Mouse (Mus musculus): ENCODE data around the gene Zfp111. TPM values are rescaled to one million over a fixed set of nuclear protein-coding genes. Genes with fewer than 3 reads are reported as not detected.

Gene Zfp111
- polyA plus RNA-seq, 1 experiment = 14.0 TPM

DNA sequence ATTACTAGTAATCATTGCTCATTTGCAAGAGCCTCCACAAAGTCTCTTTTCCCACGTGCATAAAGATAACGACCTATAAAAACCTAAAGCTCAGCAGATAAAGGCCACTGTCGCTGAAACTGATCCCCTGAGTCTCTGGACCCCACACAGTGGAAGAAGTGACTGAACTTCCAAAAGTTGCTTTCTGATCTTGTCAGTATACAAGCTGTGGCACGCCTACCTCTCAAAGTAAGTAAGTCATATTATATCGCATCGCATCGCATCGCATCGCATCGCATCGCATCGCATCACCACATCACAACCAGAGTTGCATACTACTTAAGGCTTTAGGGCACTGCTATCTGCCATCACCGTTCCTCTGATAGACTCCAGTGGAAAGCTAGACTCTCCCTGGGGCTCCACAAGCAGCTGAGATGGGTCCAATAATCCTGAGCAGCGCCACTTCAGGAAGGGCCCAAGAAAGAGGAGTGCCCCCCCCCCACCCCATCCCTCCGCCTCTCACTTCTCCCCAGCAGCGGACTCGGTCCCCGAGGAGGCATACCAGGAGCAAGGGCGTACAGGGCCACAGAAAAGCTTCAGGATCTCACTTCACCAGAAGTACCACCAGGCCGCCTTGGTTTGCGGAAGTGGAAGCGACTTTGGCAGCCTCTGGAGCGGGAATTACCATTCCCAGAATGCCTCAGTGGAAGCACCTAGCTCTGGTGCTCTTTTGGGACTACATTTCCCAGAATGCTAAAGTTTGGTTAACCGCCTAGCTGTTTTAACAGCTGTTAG is 3.6 kb downstream of the Zfp111 start:
- Histone ChIP-seq H3K4me3 (ENCODE audit: insufficient read depth, low read length) (peak overlapping the region; percentile 63), H3K4me1 (ENCODE audit: control insufficient read depth, insufficient read depth, low read length) (no peaks in the 10 kb centered on the region), H3K27ac (ENCODE audit: insufficient read depth, low read length) (no peak overlapping the region)
- TF ChIP-seq CTCF (IDR thresholded peaks at IDR 0.05; ENCODE audit: borderline replicate concordance, insufficient read depth, low read length) (no peak), POLR2A (IDR thresholded peaks at IDR 0.05; ENCODE audit: low read depth, low read length) (peak; percentile 78)

DNA sequence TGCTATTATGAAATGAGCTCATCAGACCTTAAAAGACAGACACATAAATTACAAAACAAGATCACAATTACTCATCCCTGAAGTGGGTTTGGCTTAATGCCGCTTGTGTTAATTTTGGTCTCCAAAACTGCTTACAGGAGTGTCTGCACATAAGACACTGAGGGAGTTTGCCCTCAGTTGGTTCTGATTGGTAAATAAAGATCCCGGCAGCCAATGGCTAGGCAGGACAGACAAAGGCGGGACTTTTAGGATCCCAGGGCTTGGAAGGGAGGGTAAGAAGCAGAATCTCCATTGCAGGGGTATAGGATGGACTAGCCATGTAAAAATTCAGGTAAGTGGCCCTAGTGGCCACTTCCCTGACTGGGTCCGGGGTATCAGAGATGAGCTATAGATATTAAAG is 14.3 kb downstream of the Zfp111 start:
- Histone ChIP-seq H3K4me3 (ENCODE audit: insufficient read depth, low read length) (no peak overlapping the region), H3K4me1 (ENCODE audit: control insufficient read depth, insufficient read depth, low read length) (no peaks in the 10 kb centered on the region), H3K27ac (ENCODE audit: insufficient read depth, low read length) (no peak overlapping the region)
- no peak for TF ChIP-seq POLR2A (IDR thresholded peaks at IDR 0.05; ENCODE audit: low read depth, low read length)
- no peak for TF ChIP-seq CTCF (IDR thresholded peaks at IDR 0.05; ENCODE audit: borderline replicate concordance, insufficient read depth, low read length)

DNA sequence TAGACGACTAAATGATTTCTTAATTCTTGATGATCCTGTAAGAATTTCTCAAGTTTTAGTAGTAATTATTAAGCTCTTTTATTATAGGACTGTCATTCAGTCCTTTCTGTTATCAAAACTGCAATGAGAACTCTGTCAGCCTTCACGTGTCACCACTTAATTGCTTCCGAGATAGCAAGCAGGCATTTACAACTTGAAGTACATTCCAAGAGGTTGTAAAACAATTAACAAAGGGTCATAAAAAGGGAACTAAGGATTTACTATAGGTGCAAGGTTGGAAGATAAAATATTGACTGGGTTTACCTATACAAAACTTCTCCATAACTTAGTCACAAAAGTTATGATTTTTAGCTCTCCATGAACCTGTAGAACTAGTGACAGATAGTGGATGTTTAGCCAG is 18.1 kb downstream of the Zfp111 start:
- TF ChIP-seq POLR2A (IDR thresholded peaks at IDR 0.05; ENCODE audit: low read depth, low read length) (no peak), CTCF (IDR thresholded peaks at IDR 0.05; ENCODE audit: borderline replicate concordance, insufficient read depth, low read length) (no peak)
- Histone ChIP-seq H3K4me1 (ENCODE audit: control insufficient read depth, insufficient read depth, low read length) (no peaks in the 10 kb centered on the region), H3K4me3 (ENCODE audit: insufficient read depth, low read length) (no peak overlapping the region), H3K27ac (ENCODE audit: insufficient read depth, low read length) (no peak overlapping the region)

DNA sequence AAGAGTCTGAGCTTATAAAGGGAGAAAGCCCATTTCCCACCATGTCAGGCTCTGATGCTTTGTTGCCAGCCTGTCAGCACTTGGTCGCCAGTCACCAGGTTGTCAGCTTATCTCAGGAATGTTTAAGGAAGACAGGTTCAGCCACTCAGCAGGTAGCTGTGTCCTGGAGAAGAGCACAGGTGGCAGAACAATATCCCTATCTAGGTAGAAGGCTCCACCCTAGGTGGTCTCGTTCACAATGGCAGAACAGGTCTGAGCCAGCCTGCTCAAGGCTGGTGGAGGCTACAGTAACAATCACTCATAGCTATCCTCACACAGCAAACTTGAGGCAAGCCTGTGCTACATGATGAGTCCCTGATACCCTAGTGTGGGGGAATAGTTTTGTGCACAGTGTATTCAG is 19.9 kb downstream of the Zfp111 start:
- no peak for TF ChIP-seq POLR2A (IDR thresholded peaks at IDR 0.05; ENCODE audit: low read depth, low read length)
- H3K4me1 ChIP-seq (ENCODE audit: control insufficient read depth, insufficient read depth, low read length) = no peaks in the 10 kb centered on the region

DNA sequence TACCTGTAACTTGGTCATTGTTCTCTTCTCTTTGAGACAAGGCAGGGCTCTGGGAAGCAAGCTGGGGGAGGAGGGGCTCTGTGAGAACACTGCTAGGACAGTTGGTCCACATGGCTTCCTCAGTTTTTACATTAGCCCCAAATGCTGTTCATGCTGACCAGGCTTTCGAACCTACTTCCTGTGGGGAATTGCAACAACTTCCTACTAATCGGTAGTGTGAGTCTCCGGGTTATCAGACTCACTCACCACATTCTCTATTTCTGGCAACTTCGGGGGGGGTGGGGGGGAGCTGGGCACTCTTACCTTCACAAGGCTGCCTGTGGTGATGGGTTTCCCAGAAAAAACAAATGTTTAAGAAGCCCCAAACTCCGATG is 21.7 kb downstream of the Zfp111 start:
- Histone ChIP-seq H3K4me3 (ENCODE audit: insufficient read depth, low read length) (no peak overlapping the region), H3K27ac (ENCODE audit: insufficient read depth, low read length) (no peak overlapping the region), H3K4me1 (ENCODE audit: control insufficient read depth, insufficient read depth, low read length) (no peaks in the 10 kb centered on the region)
- TF ChIP-seq POLR2A (IDR thresholded peaks at IDR 0.05; ENCODE audit: low read depth, low read length) = no peak

More for the DNA sequence above, 19.9 kb downstream of the Zfp111 start:
- Histone ChIP-seq H3K27ac (ENCODE audit: insufficient read depth, low read length) (no peak overlapping the region), H3K4me3 (ENCODE audit: insufficient read depth, low read length) (no peak overlapping the region)

DNA sequence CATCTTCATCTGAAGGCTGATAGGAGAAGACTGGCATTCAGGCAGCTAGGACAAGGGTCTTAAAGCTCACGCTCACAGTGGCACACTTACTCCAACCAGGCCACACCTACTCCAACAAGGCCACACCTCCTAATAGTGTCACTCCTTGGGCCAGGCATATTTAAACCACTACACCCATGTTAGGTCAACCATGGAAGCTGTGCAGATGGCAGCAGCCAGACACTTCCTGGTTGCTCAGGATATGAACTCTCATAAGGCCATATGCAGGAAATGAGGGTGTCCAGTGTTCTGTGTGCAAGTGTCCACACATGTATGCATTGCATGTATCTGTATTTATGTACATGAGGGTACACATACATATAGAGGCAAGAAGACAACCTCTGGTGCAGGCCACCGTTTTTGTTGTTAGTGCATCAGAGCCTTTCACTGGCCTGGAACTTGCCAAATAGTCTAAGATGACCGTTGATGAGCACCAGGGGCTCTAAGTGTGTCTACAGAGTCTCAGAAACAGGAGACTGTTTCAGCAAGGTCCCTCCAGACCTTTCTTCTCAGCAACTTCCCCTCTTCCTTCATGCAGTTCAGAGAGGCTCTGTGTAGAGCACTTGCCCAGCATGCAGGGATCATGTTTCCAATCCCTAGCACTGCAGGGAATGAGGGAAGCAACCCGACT is 22.2 kb downstream of the Zfp111 start:
- H3K27ac ChIP-seq (ENCODE audit: insufficient read depth, low read length) = no peak overlapping the region
- TF ChIP-seq POLR2A (IDR thresholded peaks at IDR 0.05; ENCODE audit: low read depth, low read length) (no peak), CTCF (IDR thresholded peaks at IDR 0.05; ENCODE audit: borderline replicate concordance, insufficient read depth, low read length) (no peak)
- H3K4me3 ChIP-seq (ENCODE audit: insufficient read depth, low read length) = no peak overlapping the region
- H3K4me1 ChIP-seq (ENCODE audit: control insufficient read depth, insufficient read depth, low read length) = no peaks in the 10 kb centered on the region

DNA sequence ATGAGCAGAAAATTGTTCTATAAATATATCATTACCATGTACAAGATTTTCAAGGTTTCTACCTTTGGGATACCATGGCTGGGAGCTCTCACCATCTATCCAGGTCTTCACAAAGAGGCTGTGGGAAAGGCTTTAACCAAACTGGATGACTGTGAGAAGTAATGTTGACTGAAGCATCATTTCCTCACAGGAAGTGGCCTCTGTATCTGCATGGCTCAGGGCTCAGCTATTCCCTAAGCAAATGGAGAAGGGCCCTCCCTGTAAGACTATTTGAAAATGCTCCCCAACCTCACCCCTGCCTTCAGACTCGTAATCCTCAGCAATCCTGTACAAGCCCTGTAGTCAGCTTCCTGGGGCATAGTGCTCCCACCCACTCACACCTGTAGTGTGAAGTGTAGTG is 23.6 kb downstream of the Zfp111 start:
- Histone ChIP-seq H3K27ac (ENCODE audit: insufficient read depth, low read length) (no peak overlapping the region), H3K4me3 (ENCODE audit: insufficient read depth, low read length) (no peak overlapping the region), H3K4me1 (ENCODE audit: control insufficient read depth, insufficient read depth, low read length) (no peaks in the 10 kb centered on the region)
- TF ChIP-seq POLR2A (IDR thresholded peaks at IDR 0.05; ENCODE audit: low read depth, low read length) (no peak), CTCF (IDR thresholded peaks at IDR 0.05; ENCODE audit: borderline replicate concordance, insufficient read depth, low read length) (no peak)

DNA sequence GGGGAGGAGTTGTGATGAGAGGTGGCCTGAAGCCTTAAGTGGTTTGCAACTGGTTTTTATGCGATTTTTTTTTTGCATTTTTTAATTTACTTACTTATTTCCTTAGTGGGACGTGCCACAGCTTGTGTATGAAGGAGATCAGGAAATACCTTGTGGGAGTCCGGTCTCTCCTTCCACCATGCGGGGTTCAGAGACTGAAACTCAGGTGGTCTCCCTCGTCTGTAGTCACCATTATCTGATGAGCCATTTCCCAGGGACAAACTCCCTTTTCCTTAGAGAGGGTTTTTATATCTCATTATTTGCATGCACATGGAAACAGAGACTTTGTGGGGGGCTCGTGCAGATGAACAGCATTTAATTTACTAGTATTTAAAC is 35.9 kb downstream of the Zfp111 start:
- H3K4me1 ChIP-seq (ENCODE audit: control insufficient read depth, insufficient read depth, low read length) = no peaks in the 10 kb centered on the region
- no peak for TF ChIP-seq CTCF (IDR thresholded peaks at IDR 0.05; ENCODE audit: borderline replicate concordance, insufficient read depth, low read length)
- TF ChIP-seq POLR2A (IDR thresholded peaks at IDR 0.05; ENCODE audit: low read depth, low read length) = no peak
- no peak overlapping the region for H3K27ac ChIP-seq (ENCODE audit: insufficient read depth, low read length)
- peak overlapping the region; percentile 53 for H3K4me3 ChIP-seq (ENCODE audit: insufficient read depth, low read length)

DNA sequence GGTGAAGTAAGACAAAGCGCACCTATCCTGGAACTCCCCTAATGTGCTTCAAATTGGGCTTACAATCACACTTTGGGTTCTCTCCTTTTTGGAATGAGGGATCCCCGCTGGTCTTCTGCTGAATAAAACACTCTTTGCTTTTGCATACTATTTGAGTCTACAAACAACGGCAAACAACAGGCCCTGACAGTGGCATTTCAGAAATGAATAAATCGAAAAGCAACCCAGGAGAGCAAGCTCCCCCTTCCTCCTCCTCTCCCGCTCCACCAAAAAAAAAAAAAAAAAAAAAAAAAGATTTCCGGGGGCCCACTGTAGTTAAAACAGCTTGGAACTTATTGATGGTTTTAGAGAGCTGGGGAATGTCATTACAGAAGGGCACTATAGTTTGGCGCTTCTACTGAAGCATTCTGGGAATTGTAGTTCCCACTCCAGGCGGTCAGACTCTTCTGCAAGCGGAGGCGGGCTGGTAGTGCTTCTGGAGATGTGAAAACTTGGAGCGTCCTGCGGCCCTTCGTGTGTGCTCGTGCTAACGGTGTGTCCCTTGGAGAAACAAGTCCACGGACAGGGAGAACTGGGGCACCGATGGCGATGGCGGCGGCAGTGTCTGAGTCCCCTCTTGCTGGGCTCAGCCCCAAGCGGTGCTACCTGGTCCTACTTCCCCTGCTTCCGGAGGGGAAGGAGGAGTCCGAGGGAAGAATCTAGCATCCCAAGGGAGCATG is 36.5 kb downstream of the Zfp111 start, which contains the start of gene Zfp114:
TSS of gene Zfp114 (plus strand) at position 443 of the 719 bp plus-strand sequence.
- Histone ChIP-seq H3K4me1 (ENCODE audit: control insufficient read depth, insufficient read depth, low read length) (no peaks in the 10 kb centered on the region), H3K4me3 (ENCODE audit: insufficient read depth, low read length) (peak within 1 kb of the TSS; percentile 53), H3K27ac (ENCODE audit: insufficient read depth, low read length) (no peak within 1 kb of the TSS)
- TF ChIP-seq CTCF (IDR thresholded peaks at IDR 0.05; ENCODE audit: borderline replicate concordance, insufficient read depth, low read length) (no peak), POLR2A (IDR thresholded peaks at IDR 0.05; ENCODE audit: low read depth, low read length) (peak; percentile 46)

DNA sequence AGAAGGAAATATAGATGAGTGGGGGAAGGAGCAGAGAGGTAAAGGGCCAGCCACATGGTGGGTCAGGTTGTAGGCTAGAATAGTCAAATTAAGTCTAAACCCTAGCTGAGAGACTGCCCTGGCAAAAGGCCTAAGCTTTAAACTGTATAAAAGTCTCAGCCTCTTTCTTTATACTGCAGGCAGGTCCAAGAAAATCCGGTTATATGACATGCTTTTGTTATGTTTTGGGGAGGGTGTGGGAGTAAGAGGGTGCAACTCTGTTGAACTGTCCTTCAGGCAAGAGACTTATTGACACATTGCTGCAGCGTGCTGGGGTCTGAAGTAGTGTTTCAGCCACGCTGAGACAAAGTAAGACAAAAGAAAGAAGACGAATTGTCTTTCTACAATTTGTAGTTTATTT is 39.1 kb downstream of the Zfp111 start:
- Histone ChIP-seq H3K4me3 (ENCODE audit: insufficient read depth, low read length) (no peak overlapping the region), H3K4me1 (ENCODE audit: control insufficient read depth, insufficient read depth, low read length) (no peaks in the 10 kb centered on the region), H3K27ac (ENCODE audit: insufficient read depth, low read length) (no peak overlapping the region)
- TF ChIP-seq CTCF (IDR thresholded peaks at IDR 0.05; ENCODE audit: borderline replicate concordance, insufficient read depth, low read length) = no peak
- TF ChIP-seq POLR2A (IDR thresholded peaks at IDR 0.05; ENCODE audit: low read depth, low read length) = no peak
